Mouse (Mus musculus): ENCODE measurements around the gene Epha6. TPM values are rescaled to one million over a fixed set of nuclear protein-coding genes. Genes with fewer than 3 reads are reported as not detected.

Gene Epha6
- polyA plus RNA-seq, 1 experiment from 2014 or later, result 0.30 TPM

GRCm38 (mm10) chr16:60257044-60257443 is 348.3 kb downstream of the Epha6 start:
- Histone ChIP-seq H3K36me3 (replicated peaks) (no peaks in the 10 kb centered on the region), H3K4me1 (no peaks in the 10 kb centered on the region), H3K27me3 (ENCODE audit: poor library complexity, severe bottlenecking) (no peaks in the 10 kb centered on the region), H3K27ac (no peak overlapping the region), H3K4me3 (no peak overlapping the region), H3K9me3 (no peaks in the 10 kb centered on the region)
- no peak for DNase-seq (ENCODE audit: extremely low spot score, low spot score)
- WGBS, result 85% methylated on average over 4 of the region's 4 CpGs

- Histone ChIP-seq H3K4me1 (no peaks in the 10 kb centered on the region), H3K36me3 (replicated peaks) (no peaks in the 10 kb centered on the region), H3K4me3 (no peak overlapping the region), H3K27me3 (ENCODE audit: poor library complexity, severe bottlenecking) (no peaks in the 10 kb centered on the region), H3K27ac (no peak overlapping the region), H3K9me3 (no peaks in the 10 kb centered on the region)
- 91% methylated on average over 2 of the region's 2 CpGs for WGBS
- no peak for DNase-seq (ENCODE audit: extremely low spot score, low spot score)
These were observed 365.8 kb downstream of the Epha6 start for GRCm38 (mm10) chr16:60239356-60240190.

- WGBS, result 92% methylated on average over 5 of the region's 5 CpGs
- Histone ChIP-seq H3K9me3 (no peaks in the 10 kb centered on the region), H3K4me3 (no peak overlapping the region), H3K36me3 (replicated peaks) (no peaks in the 10 kb centered on the region), H3K27ac (no peak overlapping the region), H3K27me3 (ENCODE audit: poor library complexity, severe bottlenecking) (no peaks in the 10 kb centered on the region), H3K4me1 (no peaks in the 10 kb centered on the region)
- DNase-seq (ENCODE audit: extremely low spot score, low spot score), result no peak
These were observed 371.2 kb downstream of the Epha6 start for GRCm38 (mm10) chr16:60233985-60234766.

GRCm38 (mm10) chr16:60232982-60233381 is 372.3 kb downstream of the Epha6 start:
- H3K4me3 ChIP-seq, result no peak overlapping the region
- no peak overlapping the region for H3K27ac ChIP-seq
- no peak for DNase-seq (ENCODE audit: extremely low spot score, low spot score)
- no peaks in the 10 kb centered on the region for H3K4me1 ChIP-seq
- WGBS, result 98% methylated on average over 2 of the region's 2 CpGs
- H3K36me3 ChIP-seq (replicated peaks), result no peaks in the 10 kb centered on the region
- H3K27me3 ChIP-seq (ENCODE audit: poor library complexity, severe bottlenecking), result no peaks in the 10 kb centered on the region
- no peaks in the 10 kb centered on the region for H3K9me3 ChIP-seq

- Histone ChIP-seq H3K36me3 (replicated peaks) (no peaks in the 10 kb centered on the region), H3K27ac (no peak overlapping the region), H3K4me3 (no peak overlapping the region), H3K9me3 (no peaks in the 10 kb centered on the region), H3K27me3 (ENCODE audit: poor library complexity, severe bottlenecking) (no peaks in the 10 kb centered on the region), H3K4me1 (no peaks in the 10 kb centered on the region)
- DNase-seq (ENCODE audit: extremely low spot score, low spot score), result no peak
These were observed 396.2 kb downstream of the Epha6 start for GRCm38 (mm10) chr16:60209151-60209550.

GRCm38 (mm10) chr16:60175580-60175979 is 429.8 kb downstream of the Epha6 start:
- 19% methylated on average over 3 of the region's 3 CpGs for WGBS
- no peak for DNase-seq (ENCODE audit: extremely low spot score, low spot score)
- peak overlapping the region; percentile 13; the same call in 1 of the 2 replicates for H3K27ac ChIP-seq
- H3K4me1 ChIP-seq, result peaks cover 10% of the 10 kb centered on the region
- no peaks in the 10 kb centered on the region for H3K27me3 ChIP-seq (ENCODE audit: poor library complexity, severe bottlenecking)
- no peaks in the 10 kb centered on the region for H3K9me3 ChIP-seq
- H3K36me3 ChIP-seq (replicated peaks), result no peaks in the 10 kb centered on the region
- no peak overlapping the region for H3K4me3 ChIP-seq

- WGBS, result 84% methylated on average over 2 of the region's 2 CpGs
- Histone ChIP-seq H3K27me3 (ENCODE audit: poor library complexity, severe bottlenecking) (no peaks in the 10 kb centered on the region), H3K9me3 (no peaks in the 10 kb centered on the region), H3K4me3 (no peak overlapping the region), H3K4me1 (no peaks in the 10 kb centered on the region), H3K36me3 (replicated peaks) (no peaks in the 10 kb centered on the region), H3K27ac (no peak overlapping the region)
- no peak for DNase-seq (ENCODE audit: extremely low spot score, low spot score)
These were observed 452.9 kb downstream of the Epha6 start for GRCm38 (mm10) chr16:60152439-60152838.

- WGBS, result 86% methylated on average over 3 of the region's 3 CpGs
- Histone ChIP-seq H3K4me1 (no peaks in the 10 kb centered on the region), H3K27me3 (ENCODE audit: poor library complexity, severe bottlenecking) (no peaks in the 10 kb centered on the region), H3K36me3 (replicated peaks) (no peaks in the 10 kb centered on the region), H3K4me3 (no peak overlapping the region), H3K9me3 (no peaks in the 10 kb centered on the region), H3K27ac (no peak overlapping the region)
- no peak for DNase-seq (ENCODE audit: extremely low spot score, low spot score)
These were observed 461.0 kb downstream of the Epha6 start for GRCm38 (mm10) chr16:60144370-60144769.

GRCm38 (mm10) chr16:60121435-60121834 is 483.9 kb downstream of the Epha6 start:
- no peaks in the 10 kb centered on the region for H3K9me3 ChIP-seq
- no peak for DNase-seq (ENCODE audit: extremely low spot score, low spot score)

GRCm38 (mm10) chr16:60102210-60102609 is 503.1 kb downstream of the Epha6 start:
- no peaks in the 10 kb centered on the region for H3K27me3 ChIP-seq (ENCODE audit: poor library complexity, severe bottlenecking)
- no peaks in the 10 kb centered on the region for H3K4me1 ChIP-seq
- no peaks in the 10 kb centered on the region for H3K36me3 ChIP-seq (replicated peaks)
- H3K9me3 ChIP-seq, result no peaks in the 10 kb centered on the region
- no peak overlapping the region for H3K4me3 ChIP-seq
- no peak for DNase-seq (ENCODE audit: extremely low spot score, low spot score)
- WGBS, result 88% methylated on average over 3 of the region's 3 CpGs
- H3K27ac ChIP-seq, result no peak overlapping the region

More at GRCm38 (mm10) chr16:60121435-60121834, 483.9 kb downstream of the Epha6 start:
- H3K4me1 ChIP-seq, result no peaks in the 10 kb centered on the region
- WGBS, result 85% methylated on average over 3 of the region's 3 CpGs
- H3K4me3 ChIP-seq, result no peak overlapping the region
- H3K36me3 ChIP-seq (replicated peaks), result no peaks in the 10 kb centered on the region
- no peaks in the 10 kb centered on the region for H3K27me3 ChIP-seq (ENCODE audit: poor library complexity, severe bottlenecking)
- H3K27ac ChIP-seq, result no peak overlapping the region

GRCm38 (mm10) chr16:60095333-60095732 is 510.0 kb downstream of the Epha6 start:
- Histone ChIP-seq H3K27me3 (ENCODE audit: poor library complexity, severe bottlenecking) (no peaks in the 10 kb centered on the region), H3K27ac (no peak overlapping the region), H3K9me3 (no peaks in the 10 kb centered on the region), H3K4me3 (no peak overlapping the region), H3K36me3 (replicated peaks) (no peaks in the 10 kb centered on the region), H3K4me1 (no peaks in the 10 kb centered on the region)
- WGBS, result 85% methylated on average over 1 of the region's 1 CpGs
- DNase-seq (ENCODE audit: extremely low spot score, low spot score), result no peak

GRCm38 (mm10) chr16:60086976-60087375 is 518.4 kb downstream of the Epha6 start:
- 84% methylated on average over 3 of the region's 3 CpGs for WGBS
- no peaks in the 10 kb centered on the region for H3K36me3 ChIP-seq (replicated peaks)
- H3K4me3 ChIP-seq, result no peak overlapping the region

GRCm38 (mm10) chr16:60070457-60071112 is 534.7 kb downstream of the Epha6 start:
- DNase-seq (ENCODE audit: extremely low spot score, low spot score), result no peak
- Histone ChIP-seq H3K27me3 (ENCODE audit: poor library complexity, severe bottlenecking) (no peaks in the 10 kb centered on the region), H3K4me3 (no peak overlapping the region), H3K27ac (no peak overlapping the region), H3K4me1 (no peaks in the 10 kb centered on the region), H3K36me3 (replicated peaks) (no peaks in the 10 kb centered on the region), H3K9me3 (no peaks in the 10 kb centered on the region)
- WGBS, result 86% methylated on average over 10 of the region's 10 CpGs

More at GRCm38 (mm10) chr16:60086976-60087375, 518.4 kb downstream of the Epha6 start:
- no peaks in the 10 kb centered on the region for H3K4me1 ChIP-seq
- no peak overlapping the region for H3K27ac ChIP-seq
- H3K9me3 ChIP-seq, result no peaks in the 10 kb centered on the region
- DNase-seq (ENCODE audit: extremely low spot score, low spot score), result no peak
- H3K27me3 ChIP-seq (ENCODE audit: poor library complexity, severe bottlenecking), result no peaks in the 10 kb centered on the region

Measured in forebrain, embryonic 10.5 days (tissue).